ENCODE assay signal across 22 mouse cellular contexts in the genomic region with DNA sequence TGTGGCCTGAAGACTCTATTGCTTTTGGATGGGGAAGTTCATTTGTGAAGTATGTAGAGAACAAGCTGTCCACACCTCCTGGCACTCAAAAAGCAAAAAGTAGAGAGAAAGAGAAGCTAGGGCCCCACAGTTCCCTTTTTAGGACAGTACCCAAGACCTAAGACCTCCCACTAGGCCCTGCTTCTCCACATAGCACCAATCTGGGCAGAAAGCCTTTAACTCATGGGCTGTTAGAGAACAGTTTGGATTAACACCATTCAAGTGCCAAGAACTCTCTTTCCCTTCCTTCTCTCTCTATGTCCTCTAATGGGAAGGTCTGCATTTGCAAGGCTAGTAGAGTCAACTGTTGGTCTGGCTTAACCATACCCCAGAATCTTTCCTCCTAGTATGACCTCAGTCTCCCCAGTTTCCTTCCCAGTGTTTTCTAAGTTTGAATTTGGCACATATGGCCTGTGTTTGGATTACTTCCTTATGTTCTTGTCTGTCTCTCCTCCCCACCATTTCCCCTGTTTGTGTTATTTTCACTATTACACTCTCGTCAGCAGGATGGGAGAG.
A peak's percentile ranks its signal among the peaks of the same experiment; 100 is the strongest.
DNase-seq lines count a peak whose midpoint lies in the region; ATAC-seq and TF ChIP-seq lines count a peak whose summit lies in the region.
"Had no signal": no experiment of that assay in that cellular context is flagged by ENCODE, and none has a peak within 500 bp of the region (broad histone marks: within the 10 kb centered on the region; RNA-seq: fewer than 3 reads in every experiment).

No protein-coding gene starts in this region.

- no peaks in the 10 kb centered on the region for H3K36me3 ChIP-seq in lung, embryonic 15.5 days
- no peaks in the 10 kb centered on the region for H3K36me3 ChIP-seq in CH12.LX (replicated peaks in 1 of 2; ENCODE audit: control insufficient read depth in 1 of 2, insufficient read depth in 1 of 2, low read length in 1 of 2)
- H3K36me3 ChIP-seq: embryonic facial prominence, embryonic 15.5 days; forebrain, embryonic 15.5 days; heart, embryonic 10.5 days; hindbrain, embryonic 13.5 days had no signal

- H3K27ac ChIP-seq in lung, embryonic 15.5 days: peak overlapping the region; percentile 16; the same call in 1 of the 2 replicates
- H3K27ac ChIP-seq in CH12.LX (ENCODE audit: insufficient read depth, low read depth): no peak overlapping the region
- H3K27ac ChIP-seq: embryonic facial prominence, embryonic 15.5 days; forebrain, embryonic 15.5 days; heart, embryonic 10.5 days; hindbrain, embryonic 13.5 days had no signal

- H3K4me2 ChIP-seq in lung, embryonic 15.5 days: no peak overlapping the region
- H3K4me2 ChIP-seq in CH12.LX (ENCODE audit: insufficient read depth, low read depth, poor library complexity, severe bottlenecking): no peak overlapping the region
- H3K4me2 ChIP-seq: embryonic facial prominence, embryonic 15.5 days; forebrain, embryonic 15.5 days; hindbrain, embryonic 13.5 days had no signal

- no peak overlapping the region for H3K9ac ChIP-seq in lung, embryonic 15.5 days
- H3K9ac ChIP-seq in CH12.LX (ENCODE audit: insufficient read depth, low read depth): no peak overlapping the region
- H3K9ac ChIP-seq: embryonic facial prominence, embryonic 15.5 days; forebrain, embryonic 15.5 days; hindbrain, embryonic 13.5 days had no signal

- TF ChIP-seq POLR2A in lung, adult 2 months (IDR thresholded peaks at IDR 0.05; ENCODE audit: borderline replicate concordance, extremely low read depth, low read depth, low read length): no peak
- TF ChIP-seq POLR2A in CH12.LX (IDR thresholded peaks at IDR 0.05; ENCODE audit: low read depth, low read length): no peak

- WGBS in lung, embryonic 15.5 days: 30% methylated on average over 1 of the region's 1 CpGs
- WGBS in lung, adult 2 months: 46% methylated on average over 1 of the region's 1 CpGs

- no peak for TF ChIP-seq RAD21 in CH12.LX (IDR thresholded peaks at IDR 0.05; ENCODE audit: low read depth, low read length)

- no peak overlapping the region for H3K4me3 ChIP-seq in lung, embryonic 15.5 days
- H3K4me3 ChIP-seq in lung, adult 2 months (replicated peaks; ENCODE audit: extremely low read depth, low read depth, low read length): no peak overlapping the region
- no peak overlapping the region for H3K4me3 ChIP-seq in CH12.LX (replicated peaks in 1 of 3; ENCODE audit: low read depth in 2 of 3, low read length in 2 of 3, poor library complexity in 1 of 3)
- H3K4me3 ChIP-seq: embryonic facial prominence, embryonic 15.5 days; forebrain, embryonic 15.5 days; heart, embryonic 10.5 days; hindbrain, embryonic 13.5 days had no signal

- dilution Hi-C loops in CH12.LX (cut with MboI; ENCODE audit: extremely low pct_ligation_motif_present, extremely low pct_unique_long_range_greater_than_20kb, low sequenced_read_pairs): no loop called here

- peak; percentile 85 for ATAC-seq in lung, embryonic 15.5 days (ENCODE audit: borderline replicate concordance, extremely low read depth, low FRiP score, low TSS enrichment)
- 0 out of 2 replicates have a peak, but pooled peaks have one; percentile 26 for ATAC-seq in megakaryocyte progenitor cell, adult 5-6 weeks (replicated peaks; ENCODE audit: poor library complexity)
- ATAC-seq: activated CD4-positive, CD25-positive, alpha-beta regulatory T cell, adult 4 months; CD4-positive, CD25-positive, alpha-beta regulatory T cell, adult 4 months; forebrain, embryonic 15.5 days; Patski had no signal

- peaks cover 14% of the 10 kb centered on the region; the same call in 1 of the 2 replicates for H3K4me1 ChIP-seq in lung, embryonic 15.5 days
- H3K4me1 ChIP-seq in lung, adult 2 months (ENCODE audit: control insufficient read depth, insufficient read depth, low read length): no peaks in the 10 kb centered on the region
- H3K4me1 ChIP-seq in CH12.LX (ENCODE audit: control insufficient read depth in 1 of 2, insufficient read depth in 2 of 2): peaks cover 0 to 9% of the 10 kb centered on the region in 2 experiments; a peak in 2 of 4 replicates
- H3K4me1 ChIP-seq: embryonic facial prominence, embryonic 15.5 days; heart, embryonic 10.5 days had no signal

- in situ Hi-C loops in CH12.LX (cut with MboI; ENCODE audit: low pct_ligation_motif_present, low pct_unique_long_range_greater_than_20kb, low sequenced_read_pairs): no loop called here

- H3K9me3 ChIP-seq in lung, embryonic 15.5 days: no peaks in the 10 kb centered on the region
- no peaks in the 10 kb centered on the region for H3K9me3 ChIP-seq in CH12.LX (replicated peaks; ENCODE audit: low read length)
- H3K9me3 ChIP-seq: embryonic facial prominence, embryonic 15.5 days; forebrain, embryonic 15.5 days; heart, embryonic 10.5 days; hindbrain, embryonic 13.5 days had no signal

- DNase-seq in lung, adult 2 months: no peak
- DNase-seq in A20 (ENCODE audit: low read depth, low spot score) (peak; percentile 23), CH12.LX (ENCODE audit: extremely low read depth) (peak; percentile 19)
- DNase-seq in heart, adult 9 months (ENCODE audit: low spot score in 2 of 2): no peak
- DNase-seq: adrenal gland, postnatal 14 days; B cell, adult 2 months; cerebellum, adult 18-20 months; cerebellum, adult 9-11 months; embryo, embryonic 11 days; gastrocnemius, postnatal 36 days; heart, adult 11 months; heart, postnatal 10 days; heart, postnatal 4 days had no signal

- H3K27me3 ChIP-seq in lung, embryonic 15.5 days: no peaks in the 10 kb centered on the region
- no peaks in the 10 kb centered on the region for H3K27me3 ChIP-seq in CH12.LX (replicated peaks)
- H3K27me3 ChIP-seq: embryonic facial prominence, embryonic 15.5 days; forebrain, embryonic 15.5 days; hindbrain, embryonic 13.5 days; Patski had no signal

- no peak for TF ChIP-seq EP300 in CH12.LX (IDR thresholded peaks at IDR 0.05; ENCODE audit: low read length)

- no peaks in the 10 kb centered on the region; the same call in 1 of the 2 replicates for H3K79me2 ChIP-seq in CH12.LX (replicated peaks; ENCODE audit: control insufficient read depth, extremely low read depth, insufficient read depth, poor library complexity, severe bottlenecking)

- TF ChIP-seq CTCF in lung, adult 2 months (IDR thresholded peaks at IDR 0.05; ENCODE audit: insufficient read depth, low read length): no peak
- TF ChIP-seq CTCF in CH12.LX (conservative IDR thresholded peaks at IDR 0.05 in 1 of 2, IDR thresholded peaks at IDR 0.05 in 1 of 2; ENCODE audit: low read depth in 2 of 2, low read length in 2 of 2): no peak

TF ChIP-seq in CH12.LX, 34 proteins besides CTCF, POLR2A, EP300 and RAD21:
- TF ChIP-seq USF2 (conservative IDR thresholded peaks at IDR 0.05; ENCODE audit: low read depth, low read length) (no peak), MAZ (IDR thresholded peaks at IDR 0.05; ENCODE audit: low read depth, low read length) (no peak), JUN (IDR thresholded peaks at IDR 0.05; ENCODE audit: insufficient read depth, low read depth, low read length) (no peak), USF1 (IDR thresholded peaks at IDR 0.05; ENCODE audit: low read depth, low read length) (no peak), SIN3A (IDR thresholded peaks at IDR 0.05; ENCODE audit: low read length) (no peak), RCOR1 (conservative IDR thresholded peaks at IDR 0.05; ENCODE audit: low read depth, low read length) (no peak), ELF1 (IDR thresholded peaks at IDR 0.05; ENCODE audit: low read depth, low read length) (no peak), ZNF384 (IDR thresholded peaks at IDR 0.05; ENCODE audit: low read depth, low read length) (no peak), ETS1 (conservative IDR thresholded peaks at IDR 0.05; ENCODE audit: low read depth, low read length) (no peak), KAT2A (IDR thresholded peaks at IDR 0.05; ENCODE audit: insufficient replicate concordance, low read length) (no peak), SMC3 (IDR thresholded peaks at IDR 0.05; ENCODE audit: low read depth, low read length) (no peak)

Comparison
In these comparisons a context has a peak if more than half of its experiments do, and no peak if none do; other contexts are left out.
1. DNase-seq: peak in A20 (single experiment) and CH12.LX (single experiment); none in lung, adult 2 months (single experiment) and heart, adult 9 months (0 of 2).